Mouse (Mus musculus) midbrain, postnatal 0 days (tissue): Measurements from ENCODE around the gene Kcnj15. TPM values are rescaled to one million over a fixed set of nuclear protein-coding genes. Genes with fewer than 3 reads are reported as not detected.

Source experiments
- ATAC-seq: fragments of 200-750 bp; cut with Nextera tagmentation; 2 replicates; pipeline ENCODE4 v1.8.0; 2017; ENCODE audit warnings: moderate number of reproducible peaks, mild to moderate bottlenecking, moderate TSS enrichment, moderate library complexity; ENCODE audit not compliant: low FRiP score
- DNase-seq: peaks from one replicate; pipeline ENCODE4 v3.0.0-alpha.2; 2015; ENCODE audit warnings: low spot score
- H3K27ac ChIP-seq: fragments of 300-500 bp; sonication (generic); 2 replicates; pipeline ENCODE4 v1.5.1; 2014; ENCODE audit warnings: low read depth, mild to moderate bottlenecking, low read length, mixed read lengths
- H3K27me3 ChIP-seq: fragments of 300-500 bp; sonication (generic); 2 replicates; pipeline ENCODE4 v1.6.1; 2014; ENCODE audit warnings: low read length, control low read depth, mixed read lengths; ENCODE audit not compliant: insufficient read depth
- H3K36me3 ChIP-seq: fragments of 300-500 bp; sonication (generic); 2 replicates; pipeline ENCODE4 v1.6.1; 2014; ENCODE audit warnings: low read length, control low read depth, mixed read lengths; ENCODE audit not compliant: insufficient read depth
- H3K4me1 ChIP-seq: fragments of 300-500 bp; sonication (generic); 2 replicates; pipeline ENCODE4 v1.6.1; 2014; ENCODE audit warnings: mild to moderate bottlenecking, control low read depth, antibody characterized with exemption, low read length, mixed read lengths; ENCODE audit not compliant: insufficient read depth
- H3K4me2 ChIP-seq: fragments of 300-500 bp; sonication (generic); 2 replicates; pipeline ENCODE4 v1.6.1; 2014; ENCODE audit warnings: low read depth, mild to moderate bottlenecking, low read length, mixed read lengths; ENCODE audit not compliant: poor library complexity, severe bottlenecking
- H3K4me3 ChIP-seq: fragments of 300-500 bp; sonication (generic); 2 replicates; pipeline ENCODE4 v1.5.1; 2014; ENCODE audit warnings: low read depth, mild to moderate bottlenecking, low read length, moderate library complexity
- H3K9ac ChIP-seq: fragments of 300-500 bp; sonication (generic); replicated peaks from 2 replicates; pipeline ENCODE4 v1.6.1; 2014; ENCODE audit warnings: mild to moderate bottlenecking, low read length, moderate library complexity, mixed read lengths; ENCODE audit not compliant: poor library complexity, severe bottlenecking
- H3K9me3 ChIP-seq: fragments of 300-500 bp; sonication (generic); 2 replicates; pipeline ENCODE4 v1.6.1; 2016; ENCODE audit warnings: low read length, control low read depth
- CTCF ChIP-seq: IDR thresholded peaks from 2 replicates; pipeline ENCODE4 v1.5.1; 2016; ENCODE audit warnings: antibody characterized with exemption, mild to moderate bottlenecking
- WGBS: fragments of 180-500 bp; shearing (Covaris S2); extraction: QIAGEN DNeasy Blood & Tissue Kit; methylation state at CpG from one replicate; pipeline ENCODE4 v1.1.7; 2014; 5-methylcytosine and 5-hydroxymethylcytosine counted together
- polyA plus RNA-seq: library from polyadenylated mRNA; unstranded; fragments of >200 nt; fragmentation: Nextera tagmentation; extraction: Ambion mirVana; gene quantifications from 2 replicates; pipeline ENCODE4 v1.2.1, GENCODE M21; 2015
- total RNA-seq: library from RNA; depleted of rRNA; stranded (reverse); fragments of >200 nt; gene quantifications from 2 replicates; pipeline ENCODE4 v1.2.3, GENCODE M21; 2014

Gene Kcnj15
- total and polyA plus RNA-seq, 2 experiments from 2014 or later: 0.06 TPM; not detected in 1

GRCm38 (mm10) chr16:95283369-95283768, 26.0 kb downstream of the Kcnj15 start:
- H3K4me2 ChIP-seq: no peak overlapping the region
- no peaks in the 10 kb centered on the region for H3K9me3 ChIP-seq
- no peak overlapping the region for H3K27ac ChIP-seq
- WGBS: 90% methylated on average over 10 of the region's 10 CpGs
- no peaks in the 10 kb centered on the region for H3K27me3 ChIP-seq
- ATAC-seq (no peak), DNase-seq (no peak)
- no peak for TF ChIP-seq CTCF
- no peaks in the 10 kb centered on the region for H3K36me3 ChIP-seq
- H3K9ac ChIP-seq: no peak overlapping the region
- H3K4me3 ChIP-seq: no peak overlapping the region
- H3K4me1 ChIP-seq: no peaks in the 10 kb centered on the region

GRCm38 (mm10) chr16:95284085-95284727, 26.8 kb downstream of the Kcnj15 start:
- no peak for TF ChIP-seq CTCF
- no peak overlapping the region for H3K4me2 ChIP-seq
- H3K9me3 ChIP-seq: no peaks in the 10 kb centered on the region
- H3K9ac ChIP-seq: no peak overlapping the region
- no peaks in the 10 kb centered on the region for H3K4me1 ChIP-seq
- DNase-seq (no peak), ATAC-seq (no peak)
- no peaks in the 10 kb centered on the region for H3K36me3 ChIP-seq
- H3K27ac ChIP-seq: no peak overlapping the region
- no peaks in the 10 kb centered on the region for H3K27me3 ChIP-seq
- no peak overlapping the region for H3K4me3 ChIP-seq
- 83% methylated on average over 12 of the region's 12 CpGs for WGBS

GRCm38 (mm10) chr16:95285043-95285442, 27.7 kb downstream of the Kcnj15 start:
- Histone ChIP-seq H3K4me3 (no peak overlapping the region), H3K27me3 (no peaks in the 10 kb centered on the region), H3K36me3 (no peaks in the 10 kb centered on the region), H3K9ac (no peak overlapping the region), H3K4me1 (no peaks in the 10 kb centered on the region), H3K27ac (no peak overlapping the region), H3K4me2 (no peak overlapping the region), H3K9me3 (no peaks in the 10 kb centered on the region)
- ATAC-seq: no peak
- DNase-seq: no peak
- no peak for TF ChIP-seq CTCF
- 91% methylated on average over 4 of the region's 4 CpGs for WGBS

GRCm38 (mm10) chr16:95285767-95286166, 28.4 kb downstream of the Kcnj15 start:
- Histone ChIP-seq H3K36me3 (no peaks in the 10 kb centered on the region), H3K9ac (no peak overlapping the region), H3K4me2 (no peak overlapping the region), H3K27ac (no peak overlapping the region), H3K4me3 (no peak overlapping the region), H3K27me3 (no peaks in the 10 kb centered on the region), H3K4me1 (no peaks in the 10 kb centered on the region), H3K9me3 (no peaks in the 10 kb centered on the region)
- no peak for TF ChIP-seq CTCF
- WGBS: 91% methylated on average over 4 of the region's 4 CpGs
- ATAC-seq (no peak), DNase-seq (no peak)

GRCm38 (mm10) chr16:95287656-95288055, 30.3 kb downstream of the Kcnj15 start:
- H3K4me2 ChIP-seq: no peak overlapping the region
- no peaks in the 10 kb centered on the region for H3K9me3 ChIP-seq
- no peak overlapping the region for H3K27ac ChIP-seq
- no peak overlapping the region for H3K9ac ChIP-seq
- H3K36me3 ChIP-seq: no peaks in the 10 kb centered on the region
- WGBS: 83% methylated on average over 2 of the region's 2 CpGs
- no peak overlapping the region for H3K4me3 ChIP-seq
- DNase-seq: no peak
- ATAC-seq: no peak
- no peak for TF ChIP-seq CTCF
- no peaks in the 10 kb centered on the region for H3K27me3 ChIP-seq
- H3K4me1 ChIP-seq: no peaks in the 10 kb centered on the region

- no peak for DNase-seq
- Histone ChIP-seq H3K9me3 (no peaks in the 10 kb centered on the region), H3K9ac (no peak overlapping the region), H3K36me3 (no peaks in the 10 kb centered on the region), H3K27ac (no peak overlapping the region), H3K4me2 (no peak overlapping the region), H3K4me3 (no peak overlapping the region), H3K4me1 (no peaks in the 10 kb centered on the region), H3K27me3 (no peaks in the 10 kb centered on the region)
- no peak for ATAC-seq
- no peak for TF ChIP-seq CTCF
- 75% methylated on average over 3 of the region's 3 CpGs for WGBS
These were observed 32.0 kb downstream of the Kcnj15 start for GRCm38 (mm10) chr16:95289375-95289774.
